ENCODE assay signal across 27 mouse cellular contexts in genomic region chr2:105034084-105034483, GRCm38 (mm10). TPM values are rescaled to one million over a fixed set of nuclear protein-coding genes. Genes with fewer than 3 reads are reported as not detected.
A peak's percentile ranks its signal among the peaks of the same experiment; 100 is the strongest.
DNase-seq lines count a peak whose midpoint lies in the region; ATAC-seq and TF ChIP-seq lines count a peak whose summit lies in the region.
"Had no signal": no experiment of that assay in that cellular context is flagged by ENCODE, and none has a peak within 500 bp of the region (broad histone marks: within the 10 kb centered on the region; RNA-seq: fewer than 3 reads in every experiment).

No protein-coding gene starts in this region.

- 38% methylated on average over 3 of the region's 3 CpGs for WGBS in forebrain, embryonic 16.5 days
- WGBS in forebrain, postnatal 0 days: 31% methylated on average over 3 of the region's 3 CpGs
- WGBS in kidney, embryonic 15.5 days: 94% methylated on average over 3 of the region's 3 CpGs

- H3K27ac ChIP-seq in forebrain, embryonic 16.5 days (ENCODE audit: low read length): no peak overlapping the region
- no peak overlapping the region for H3K27ac ChIP-seq in forebrain, postnatal 0 days (ENCODE audit: low read depth, low read length)
- 0 out of 2 replicates have a peak overlapping the region, but pooled peaks have one; percentile 91 for H3K27ac ChIP-seq in kidney, embryonic 15.5 days
- H3K27ac ChIP-seq: embryonic facial prominence, embryonic 13.5 days; embryonic facial prominence, embryonic 15.5 days; forebrain, embryonic 10.5 days; forebrain, embryonic 12.5 days had no signal

- DNase-seq in forebrain, postnatal 0 days: no peak
- DNase-seq in kidney, adult 18-20 months: no peak
- DNase-seq in brain, embryonic 14.5 days (ENCODE audit: low read depth): peak; percentile 56
- DNase-seq in embryo, embryonic 10 days (ENCODE audit: low spot score): no peak
- DNase-seq: adrenal gland, adult 2 months; adrenal gland, postnatal 10 days; adrenal gland, postnatal 25 days; cerebellum, adult 11-12 months; cerebellum, adult 2 months; cerebellum, adult 9-10 months; cerebellum, postnatal 10 days; cerebellum, postnatal 25 days; embryo, embryonic 11 days had no signal

- H3K36me3 ChIP-seq in forebrain, embryonic 16.5 days (ENCODE audit: control insufficient read depth, insufficient read depth): no peaks in the 10 kb centered on the region
- no peaks in the 10 kb centered on the region for H3K36me3 ChIP-seq in forebrain, postnatal 0 days (ENCODE audit: insufficient read depth)
- no peaks in the 10 kb centered on the region for H3K36me3 ChIP-seq in kidney, embryonic 15.5 days
- H3K36me3 ChIP-seq: embryonic facial prominence, embryonic 13.5 days; embryonic facial prominence, embryonic 15.5 days; forebrain, embryonic 10.5 days; forebrain, embryonic 12.5 days had no signal

- no peaks in the 10 kb centered on the region for H3K9me3 ChIP-seq in forebrain, embryonic 16.5 days (ENCODE audit: control insufficient read depth, low read length)
- H3K9me3 ChIP-seq in forebrain, postnatal 0 days (ENCODE audit: low read length): no peaks in the 10 kb centered on the region
- H3K9me3 ChIP-seq in kidney, embryonic 15.5 days (replicated peaks): no peaks in the 10 kb centered on the region
- H3K9me3 ChIP-seq: embryonic facial prominence, embryonic 13.5 days; embryonic facial prominence, embryonic 15.5 days; forebrain, embryonic 10.5 days; forebrain, embryonic 12.5 days had no signal

- no peaks in the 10 kb centered on the region for H3K27me3 ChIP-seq in forebrain, embryonic 16.5 days (replicated peaks; ENCODE audit: control insufficient read depth, insufficient read depth, low read length)
- no peaks in the 10 kb centered on the region for H3K27me3 ChIP-seq in forebrain, postnatal 0 days (ENCODE audit: insufficient read depth, low read length)
- 0 out of 2 replicates have a peak, but pooled peaks cover 4% of the 10 kb centered on the region for H3K27me3 ChIP-seq in kidney, embryonic 15.5 days
- H3K27me3 ChIP-seq: embryonic facial prominence, embryonic 13.5 days; embryonic facial prominence, embryonic 15.5 days; forebrain, embryonic 12.5 days had no signal

- TF ChIP-seq POLR2A in brain, embryonic 14.5 days (IDR thresholded peaks at IDR 0.05; ENCODE audit: borderline replicate concordance, extremely low read depth, insufficient read depth, insufficient read length, poor library complexity, severe bottlenecking): no peak

- H3K4me2 ChIP-seq in forebrain, embryonic 16.5 days (ENCODE audit: low read length): no peak overlapping the region
- H3K4me2 ChIP-seq in forebrain, postnatal 0 days (ENCODE audit: low read depth): no peak overlapping the region
- H3K4me2 ChIP-seq in kidney, embryonic 15.5 days: no peak overlapping the region
- H3K4me2 ChIP-seq: embryonic facial prominence, embryonic 13.5 days; embryonic facial prominence, embryonic 15.5 days; forebrain, embryonic 12.5 days had no signal

- peak; percentile 62; the same call in 1 of the 2 replicates for ATAC-seq in forebrain, embryonic 16.5 days
- ATAC-seq in forebrain, postnatal 0 days: no peak
- ATAC-seq in kidney, embryonic 15.5 days (replicated peaks; ENCODE audit: low FRiP score): no peak

- TF ChIP-seq CTCF in forebrain, postnatal 0 days (IDR thresholded peaks at IDR 0.05; ENCODE audit: low read depth): no peak
- TF ChIP-seq CTCF in brain, embryonic 14.5 days (IDR thresholded peaks at IDR 0.05; ENCODE audit: borderline replicate concordance, extremely low read depth, insufficient read depth, insufficient read length): no peak

- no peak overlapping the region for H3K4me3 ChIP-seq in forebrain, embryonic 16.5 days (replicated peaks; ENCODE audit: low read length)
- no peak overlapping the region for H3K4me3 ChIP-seq in forebrain, postnatal 0 days (ENCODE audit: low read depth, low read length)
- no peak overlapping the region for H3K4me3 ChIP-seq in kidney, embryonic 15.5 days (replicated peaks)
- H3K4me3 ChIP-seq: embryonic facial prominence, embryonic 13.5 days; embryonic facial prominence, embryonic 15.5 days; erythroblast, embryonic 14.5 days; forebrain, embryonic 10.5 days; forebrain, embryonic 12.5 days had no signal

- H3K9ac ChIP-seq in forebrain, embryonic 16.5 days (replicated peaks; ENCODE audit: low read depth, low read length): no peak overlapping the region
- H3K9ac ChIP-seq in forebrain, postnatal 0 days: no peak overlapping the region
- no peak overlapping the region for H3K9ac ChIP-seq in kidney, embryonic 15.5 days
- H3K9ac ChIP-seq: embryonic facial prominence, embryonic 13.5 days; embryonic facial prominence, embryonic 15.5 days; forebrain, embryonic 12.5 days had no signal

- H3K4me1 ChIP-seq in forebrain, embryonic 16.5 days (replicated peaks; ENCODE audit: control insufficient read depth, insufficient read depth, low read length): peaks cover 5% of the 10 kb centered on the region; the same call in 1 of the 2 replicates
- no peaks in the 10 kb centered on the region for H3K4me1 ChIP-seq in forebrain, postnatal 0 days (ENCODE audit: insufficient read depth)
- H3K4me1 ChIP-seq in kidney, embryonic 15.5 days: peaks cover 31% of the 10 kb centered on the region
- H3K4me1 ChIP-seq: embryonic facial prominence, embryonic 13.5 days; embryonic facial prominence, embryonic 15.5 days had no signal

RNA-seq across cellular contexts. Expression of gene Eif3m, which starts 17.2 kb away (rescaled TPM):
- 181 and 216 TPM in 2 replicates for polyA plus RNA-seq in forebrain, embryonic 16.5 days (2015; fragmentation: Nextera tagmentation; extraction: Ambion mirVana)
- 192 and 234 TPM in 2 replicates for total RNA-seq in forebrain, postnatal 0 days (2014; rRNA removed)
- polyA plus RNA-seq in forebrain, postnatal 0 days (2015; fragmentation: Nextera tagmentation; extraction: Ambion mirVana): 191 and 230 TPM in 2 replicates
- 338 and 372 TPM in 2 replicates for polyA plus RNA-seq in kidney, embryonic 15.5 days (2015; fragmentation: Nextera tagmentation; extraction: Ambion mirVana)
- 110 and 115 TPM in 2 replicates for polyA plus RNA-seq in brain, embryonic 14.5 days (2012; rRNA removed)

RNA-seq across cellular contexts. Expression of gene Gm11060, which starts 57.7 kb away (rescaled TPM):
- polyA plus RNA-seq in forebrain, embryonic 16.5 days (2015; fragmentation: Nextera tagmentation; extraction: Ambion mirVana): not detected in 2 replicates
- total RNA-seq in forebrain, postnatal 0 days (2014; rRNA removed): not detected in 2 replicates
- polyA plus RNA-seq in forebrain, postnatal 0 days (2015; fragmentation: Nextera tagmentation; extraction: Ambion mirVana): not detected in 2 replicates
- not detected in 2 replicates for polyA plus RNA-seq in kidney, embryonic 15.5 days (2015; fragmentation: Nextera tagmentation; extraction: Ambion mirVana)
- not detected in 2 replicates for polyA plus RNA-seq in brain, embryonic 14.5 days (2012; rRNA removed)
- total RNA-seq: adrenal gland, adult 2 months; adrenal gland, postnatal 10 days; adrenal gland, postnatal 25 days; adrenal gland, postnatal 4 days; ES-E14; MEL had no signal
- polyA plus RNA-seq: adrenal gland, adult 2 months; C2C12; cerebellum, adult 2 months; cortical plate, adult 2 months; embryonic facial prominence, embryonic 11.5 days; embryonic facial prominence, embryonic 13.5 days; embryonic facial prominence, embryonic 15.5 days; erythroblast, embryonic 14.5 days; forebrain, embryonic 10.5 days; forebrain, embryonic 12.5 days; frontal cortex, adult 2 months had no signal
